Mouse (Mus musculus) neural tube, embryonic 14.5 days (tissue): Measurements from ENCODE around the gene Isoc2b. TPM values are rescaled to one million over a fixed set of nuclear protein-coding genes. Genes with fewer than 3 reads are reported as not detected.
"Not testable (repeated sequence)": the region's sequence is repeated elsewhere in the genome, so short reads cannot be mapped to it uniquely, and the experiment has no call there.

Source experiments
- ATAC-seq: fragments of 200-750 bp; cut with Nextera tagmentation; 2 replicates; pipeline ENCODE4 v1.8.0; 2017; ENCODE audit warnings: low read depth, mild to moderate bottlenecking, moderate TSS enrichment, moderate library complexity
- H3K27ac ChIP-seq: fragments of 300-500 bp; sonication (generic); 2 replicates; pipeline ENCODE4 v1.5.1; 2014; ENCODE audit warnings: low read depth, mild to moderate bottlenecking, control low read depth, low read length, moderate library complexity, mixed read lengths
- H3K27me3 ChIP-seq: fragments of 300-500 bp; sonication (generic); 2 replicates; pipeline ENCODE4 v1.6.1; 2014; ENCODE audit warnings: low read length; ENCODE audit not compliant: control insufficient read depth, insufficient read depth
- H3K36me3 ChIP-seq: fragments of 300-500 bp; sonication (generic); 2 replicates; pipeline ENCODE4 v1.6.1; 2014; ENCODE audit warnings: low read length, mixed read lengths; ENCODE audit not compliant: control insufficient read depth, insufficient read depth
- H3K4me1 ChIP-seq: fragments of 300-500 bp; sonication (generic); 2 replicates; pipeline ENCODE4 v1.6.1; 2014; ENCODE audit warnings: low read length; ENCODE audit not compliant: control insufficient read depth, insufficient read depth
- H3K4me2 ChIP-seq: fragments of 300-500 bp; sonication (generic); 2 replicates; pipeline ENCODE4 v1.6.1; 2014; ENCODE audit warnings: mild to moderate bottlenecking, low read depth, low read length, control low read depth
- H3K4me3 ChIP-seq: fragments of 300-500 bp; sonication (generic); 2 replicates; pipeline ENCODE4 v1.5.1; 2014; ENCODE audit warnings: low read depth, low read length, control low read depth, mixed read lengths
- H3K9ac ChIP-seq: fragments of 300-500 bp; sonication (generic); replicated peaks from 2 replicates; pipeline ENCODE4 v1.6.1; 2014; ENCODE audit warnings: low read depth, mild to moderate bottlenecking, control low read depth, low read length, mixed read lengths
- H3K9me3 ChIP-seq: fragments of 300-500 bp; sonication (generic); 2 replicates; pipeline ENCODE4 v1.6.1; 2016; ENCODE audit warnings: low read length; ENCODE audit not compliant: control insufficient read depth
- WGBS: fragments of 180-500 bp; shearing (Covaris S2); extraction: QIAGEN DNeasy Blood & Tissue Kit; methylation state at CpG from one replicate; pipeline ENCODE4 v1.1.7; 2014; 5-methylcytosine and 5-hydroxymethylcytosine counted together
- polyA plus RNA-seq: library from polyadenylated mRNA; unstranded; fragments of >200 nt; fragmentation: Nextera tagmentation; extraction: Ambion mirVana; gene quantifications from 2 replicates; pipeline ENCODE4 v1.2.1, GENCODE M21; 2014

Gene Isoc2b
- polyA plus RNA-seq, 1 experiment from 2014 or later = 3.9 TPM

GRCm38 (mm10) chr7:4825365-4825764 lies 44.7 kb downstream of the Isoc2b start:
- ATAC-seq = no peak
- Histone ChIP-seq H3K27ac (no peak overlapping the region), H3K27me3 (no peaks in the 10 kb centered on the region), H3K4me1 (no peaks in the 10 kb centered on the region), H3K4me3 (no peak overlapping the region), H3K9ac (no peak overlapping the region), H3K4me2 (no peak overlapping the region), H3K9me3 (no peaks in the 10 kb centered on the region), H3K36me3 (peaks cover 13% of the 10 kb centered on the region)
- 45% methylated on average over 4 of the region's 4 CpGs for WGBS

GRCm38 (mm10) chr7:4822162-4822907 lies 47.7 kb downstream of the Isoc2b start:
- Histone ChIP-seq H3K4me1 (no peaks in the 10 kb centered on the region), H3K9ac (no peak overlapping the region), H3K4me2 (no peak overlapping the region), H3K27me3 (no peaks in the 10 kb centered on the region), H3K27ac (no peak overlapping the region), H3K36me3 (no peaks in the 10 kb centered on the region), H3K4me3 (no peak overlapping the region), H3K9me3 (no peaks in the 10 kb centered on the region)
- no peak for ATAC-seq
- 80% methylated on average over 6 of the region's 6 CpGs for WGBS

- Histone ChIP-seq H3K9me3 (no peaks in the 10 kb centered on the region), H3K27ac (no peak overlapping the region), H3K9ac (no peak overlapping the region), H3K4me1 (no peaks in the 10 kb centered on the region), H3K36me3 (no peaks in the 10 kb centered on the region), H3K4me3 (no peak overlapping the region), H3K27me3 (no peaks in the 10 kb centered on the region), H3K4me2 (no peak overlapping the region)
- 75% methylated on average over 4 of the region's 4 CpGs for WGBS
- ATAC-seq = no peak
These were observed 48.4 kb downstream of the Isoc2b start for GRCm38 (mm10) chr7:4821690-4822089.

GRCm38 (mm10) chr7:4820925-4821324 lies 49.1 kb downstream of the Isoc2b start:
- 92% methylated on average over 7 of the region's 7 CpGs for WGBS
- ATAC-seq, H3K9me3 ChIP-seq: not testable (repeated sequence)

GRCm38 (mm10) chr7:4816559-4816958 lies 53.5 kb downstream of the Isoc2b start:
- Histone ChIP-seq H3K36me3 (no peaks in the 10 kb centered on the region), H3K27me3 (no peaks in the 10 kb centered on the region), H3K27ac (no peak overlapping the region), H3K9me3 (no peaks in the 10 kb centered on the region), H3K4me1 (peaks cover 6% of the 10 kb centered on the region; the same call in 1 of the 2 replicates), H3K4me2 (no peak overlapping the region), H3K9ac (no peak overlapping the region), H3K4me3 (no peak overlapping the region)
- ATAC-seq = no peak

More at GRCm38 (mm10) chr7:4820925-4821324, 49.1 kb downstream of the Isoc2b start:
- H3K4me1 ChIP-seq, H3K27me3 ChIP-seq, H3K27ac ChIP-seq, H3K9ac ChIP-seq, H3K4me3 ChIP-seq, H3K36me3 ChIP-seq, H3K4me2 ChIP-seq: not testable (repeated sequence)

GRCm38 (mm10) chr7:4813105-4813791 lies 56.8 kb downstream of the Isoc2b start:
- Histone ChIP-seq H3K36me3 (peaks cover 10% of the 10 kb centered on the region), H3K9me3 (no peaks in the 10 kb centered on the region), H3K27ac (peak overlapping the region; percentile 87), H3K4me2 (peak overlapping the region; percentile 60), H3K4me3 (peak overlapping the region; percentile 80), H3K4me1 (peaks cover 14% of the 10 kb centered on the region), H3K27me3 (no peaks in the 10 kb centered on the region), H3K9ac (peak overlapping the region; percentile 44; the same call in 1 of the 2 replicates)
- no peak for ATAC-seq
- 24% methylated on average over 8 of the region's 8 CpGs for WGBS

- Histone ChIP-seq H3K4me1 (peaks cover 14% of the 10 kb centered on the region), H3K9me3 (no peaks in the 10 kb centered on the region), H3K27ac (peak within 1 kb of the TSS; percentile 98), H3K4me3 (peak within 1 kb of the TSS; percentile 80), H3K4me2 (peak within 1 kb of the TSS; percentile 86), H3K27me3 (no peaks in the 10 kb centered on the region), H3K36me3 (peaks cover 10% of the 10 kb centered on the region), H3K9ac (peak within 1 kb of the TSS; percentile 93)
- ATAC-seq = peak; percentile 99
- WGBS = under 1% methylated on average over 62 of the region's 62 CpGs
These were observed 57.6 kb downstream of the Isoc2b start, which contains the start of gene Ube2s for GRCm38 (mm10) chr7:4812303-4813104. TSS of gene Ube2s (minus strand) at chr7:4812590.

- Histone ChIP-seq H3K27me3 (no peaks in the 10 kb centered on the region), H3K9me3 (no peaks in the 10 kb centered on the region), H3K4me2 (peak overlapping the region; percentile 86), H3K27ac (peak overlapping the region; percentile 98), H3K36me3 (peaks cover 10% of the 10 kb centered on the region), H3K9ac (peak overlapping the region; percentile 93), H3K4me1 (peaks cover 14% of the 10 kb centered on the region), H3K4me3 (peak overlapping the region; percentile 80)
- under 1% methylated on average over 23 of the region's 36 CpGs for WGBS
- ATAC-seq = no peak
These were observed 58.2 kb downstream of the Isoc2b start for GRCm38 (mm10) chr7:4811842-4812302.
